Mouse (Mus musculus): ENCODE measurements around the gene Med14.

The Med14 gene

DNA sequence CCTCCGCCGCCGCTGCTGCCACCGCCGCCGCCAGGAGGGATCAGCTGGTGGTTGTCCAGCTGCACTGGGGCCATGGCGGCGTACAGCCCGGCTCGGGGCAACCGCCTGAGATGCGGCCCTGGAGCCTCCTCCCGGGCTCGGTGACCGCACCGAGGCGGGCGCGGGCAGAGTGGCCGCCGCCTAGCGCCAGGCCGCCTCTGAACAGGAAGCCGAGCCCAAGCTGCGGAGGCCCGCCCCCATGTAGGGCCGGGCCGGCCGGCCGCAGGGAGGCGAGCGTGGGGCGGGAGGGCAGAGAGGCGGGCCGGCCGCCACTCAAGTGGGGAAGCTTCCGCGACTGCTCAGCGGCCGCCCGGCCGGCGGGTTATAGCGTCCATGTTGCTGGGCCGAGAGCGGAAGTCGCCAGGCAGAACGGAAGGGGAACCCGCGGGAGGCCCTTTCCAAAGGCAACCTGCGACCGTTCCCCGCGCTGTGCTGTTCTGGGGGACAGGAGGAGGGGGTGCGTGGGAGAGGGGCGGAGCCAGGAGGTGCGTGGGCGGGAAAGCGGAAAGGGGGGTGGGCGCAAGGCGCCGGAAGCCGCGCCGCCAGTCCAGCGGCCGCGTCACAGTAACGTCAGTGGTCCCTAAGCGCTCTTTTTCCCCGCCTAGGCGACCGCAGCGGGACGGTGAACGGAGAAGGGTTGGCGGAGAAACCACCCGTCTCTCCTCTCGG, at the start of gene Med14:
Gene Med14 (minus strand): TSS at position 448 of the 708 bp plus-strand sequence.
- DNase-seq: peak; percentile 84 to 91

DNA sequence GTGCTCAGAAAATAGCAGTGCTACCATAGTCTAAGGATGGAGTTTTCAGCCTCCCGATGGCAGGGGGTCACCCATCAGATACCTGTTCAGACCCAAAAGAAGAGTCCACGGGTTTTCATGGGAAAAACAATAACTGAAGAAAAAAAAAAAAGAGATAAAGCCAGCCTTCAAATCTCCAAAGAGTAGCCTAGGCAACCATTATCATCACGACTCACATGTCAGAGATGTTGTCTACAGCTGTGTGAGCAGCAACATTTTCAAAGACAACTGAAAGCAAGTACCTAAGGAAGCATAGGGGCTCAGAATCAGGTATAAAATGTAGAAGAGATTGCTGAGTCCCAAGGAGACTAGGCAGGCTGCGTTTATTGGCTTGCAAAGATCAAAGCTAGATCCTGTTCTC, 38.7 kb upstream of the Med14 start:
- no peak for DNase-seq

DNA sequence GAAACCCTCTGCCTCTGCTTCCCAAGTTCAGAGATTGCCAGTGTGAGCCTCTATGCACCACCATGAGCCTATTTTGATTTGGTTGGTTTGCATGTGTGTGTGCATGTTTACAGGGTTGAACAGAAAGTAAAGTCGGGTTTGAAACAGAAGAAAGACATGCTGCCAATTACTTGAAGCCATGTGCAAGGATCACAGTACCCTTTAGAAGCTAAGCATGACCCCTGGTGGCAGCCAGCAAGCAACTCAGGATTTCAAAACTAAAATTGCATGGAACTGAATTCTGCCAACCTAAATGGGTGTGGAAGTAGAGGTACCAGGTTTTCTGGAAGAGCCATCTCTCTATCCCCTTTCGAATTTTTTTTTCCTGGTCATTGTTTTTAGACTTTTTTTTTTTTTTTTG, 33.0 kb upstream of the Med14 start:
- DNase-seq: peak; percentile 16 to 38

DNA sequence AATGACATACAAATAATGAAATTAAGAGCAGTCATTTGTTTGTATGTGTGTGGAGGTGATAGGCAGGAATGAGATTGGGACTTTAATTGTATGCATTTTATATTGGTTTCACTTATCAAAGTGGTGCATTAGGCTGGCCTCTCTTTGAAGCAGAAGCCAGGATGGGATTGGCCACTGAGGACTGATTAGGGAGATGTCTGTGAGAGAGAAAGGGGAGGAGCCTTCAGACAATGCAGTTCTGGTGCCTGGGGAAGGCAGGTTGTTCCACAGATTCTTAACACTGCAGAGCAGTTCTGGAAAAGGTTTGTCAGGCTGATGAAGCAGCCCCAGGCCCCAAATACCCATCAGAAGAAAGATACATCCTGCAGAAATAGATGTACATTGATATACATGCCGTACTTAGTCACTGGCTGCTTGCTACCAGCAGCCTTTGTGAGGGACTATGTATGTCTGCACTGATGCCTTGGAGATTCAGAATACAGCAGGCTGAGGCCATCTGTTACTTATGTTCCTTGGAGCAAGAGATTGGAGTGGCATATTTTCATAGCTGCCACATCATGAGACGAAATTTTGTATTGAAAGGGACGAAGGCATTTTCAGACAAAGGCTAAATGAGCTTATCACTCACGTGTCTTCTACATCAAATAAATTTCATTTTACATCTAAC, 29.9 kb upstream of the Med14 start:
- DNase-seq: no peak

DNA sequence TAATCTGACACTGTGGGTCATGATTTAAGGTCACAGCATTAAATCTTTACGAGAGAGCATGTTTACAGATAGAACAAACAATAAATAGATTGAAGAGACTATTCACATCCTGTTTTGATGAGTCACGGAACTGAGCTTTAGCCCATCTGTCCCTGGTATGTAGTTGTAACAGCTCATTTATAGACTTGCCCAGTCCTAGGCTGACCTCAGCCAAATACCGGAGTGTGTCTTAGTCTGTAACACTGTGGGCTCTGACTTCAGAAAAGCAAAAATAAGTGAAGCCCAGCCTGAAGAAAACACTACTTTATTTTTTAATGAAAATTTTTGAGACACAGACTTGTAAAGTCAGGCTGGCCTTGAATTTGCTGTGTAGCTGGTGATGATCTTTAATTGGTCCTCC, 11.4 kb upstream of the Med14 start:
- DNase-seq: no peak

DNA sequence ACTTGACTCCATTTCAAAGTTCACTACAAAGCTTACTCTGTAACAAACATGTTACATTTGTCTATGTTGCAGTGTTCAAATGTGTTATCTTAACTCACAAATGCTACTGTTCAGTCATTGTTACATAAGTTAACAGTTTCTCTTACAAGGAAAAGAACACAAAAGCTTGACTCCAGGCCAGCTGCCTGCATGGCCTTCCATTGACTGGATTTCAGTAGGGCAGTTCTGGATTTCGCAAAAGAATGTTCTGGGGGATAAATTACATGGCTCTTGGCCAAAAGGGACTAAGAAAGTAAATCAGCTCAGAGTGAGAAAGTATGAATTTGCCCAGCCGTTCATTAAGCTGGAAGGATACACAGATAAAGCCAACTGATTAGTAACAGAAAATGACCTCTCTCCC, 9.7 kb upstream of the Med14 start:
- DNase-seq: no peak

DNA sequence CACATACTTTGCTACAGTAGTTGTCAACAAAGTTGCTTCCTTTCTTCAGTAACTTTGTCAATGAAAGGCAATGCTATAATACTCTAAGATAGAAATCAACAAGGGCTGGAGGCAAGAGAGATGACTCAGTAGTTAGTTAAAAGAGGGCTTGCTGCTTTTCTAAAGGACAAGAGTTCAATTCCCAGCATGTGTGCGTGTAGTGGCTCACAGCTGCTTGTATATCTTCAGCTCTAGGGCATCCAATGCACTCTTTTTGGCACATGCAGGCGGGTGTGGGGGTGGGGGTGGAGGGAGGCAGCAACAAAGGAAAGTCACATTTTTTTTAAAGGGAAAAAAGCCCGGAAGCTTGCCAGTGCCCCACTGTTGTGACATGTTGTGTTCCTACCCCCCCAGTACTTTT, 6.7 kb upstream of the Med14 start:
- no peak for DNase-seq

DNA sequence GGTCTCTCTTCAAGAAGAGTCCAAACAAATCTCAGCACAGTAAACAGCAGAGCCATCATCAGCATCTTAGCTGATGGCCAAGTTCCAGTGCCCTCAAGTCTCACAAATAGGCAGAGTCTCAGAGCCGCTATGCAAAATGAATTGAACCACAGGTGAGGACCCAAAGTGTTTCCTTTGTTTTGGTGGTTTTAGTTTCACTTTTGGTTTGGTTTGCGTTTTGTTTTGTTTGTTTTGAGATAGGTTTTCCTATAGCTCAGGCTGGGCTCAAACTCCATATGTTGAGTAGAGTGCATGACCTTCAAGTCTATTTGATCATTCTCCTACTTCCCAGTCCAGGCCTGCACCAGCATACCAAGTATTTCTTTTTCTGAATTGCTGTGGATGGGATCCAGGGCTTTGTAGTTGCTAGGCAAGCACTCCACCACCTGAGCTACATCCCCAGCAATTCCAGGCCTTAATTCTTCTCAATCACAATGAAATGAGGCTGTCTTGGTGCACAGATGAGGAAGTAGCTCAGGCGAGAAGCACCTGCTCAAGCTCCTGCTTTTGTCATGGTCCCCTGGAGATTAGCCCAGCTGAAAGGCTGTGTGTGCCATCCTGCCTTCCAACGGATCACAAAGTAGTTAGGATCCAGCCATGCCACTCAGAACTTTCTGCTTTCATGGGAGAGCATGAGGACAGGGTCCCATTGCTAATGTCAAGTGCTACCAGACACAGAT, 5.1 kb upstream of the Med14 start:
- no peak for DNase-seq

DNA sequence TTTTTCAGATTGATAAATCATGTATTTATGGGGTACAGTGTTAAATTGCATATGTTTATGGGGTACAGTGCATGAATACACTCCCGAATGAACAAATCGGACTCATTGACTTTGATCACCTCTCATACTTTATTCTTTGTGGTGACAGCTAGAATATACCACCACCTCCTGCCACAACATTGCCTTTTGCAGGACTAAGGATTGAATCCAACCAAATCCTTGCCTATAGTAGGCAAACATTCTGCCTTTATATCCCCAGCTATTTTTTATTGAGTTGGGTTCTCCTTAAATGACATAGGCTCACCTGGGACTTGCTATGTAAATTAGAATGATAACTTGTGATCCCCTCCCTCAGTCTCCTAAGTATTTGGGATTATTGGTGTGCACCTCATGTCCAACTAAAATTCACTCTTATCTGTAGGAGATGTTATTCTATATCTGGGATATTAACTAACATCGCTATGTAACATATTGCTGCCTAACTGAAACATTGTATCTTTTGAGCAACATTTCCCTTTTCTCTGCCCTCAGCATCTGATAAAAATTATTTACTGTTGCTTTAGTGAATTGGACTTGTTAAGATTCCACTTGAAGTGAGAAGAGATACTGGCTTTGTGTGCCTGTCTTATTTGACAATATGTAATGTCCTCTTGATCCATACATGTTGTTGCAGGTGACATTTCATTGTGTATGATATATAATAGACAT, 1.4 kb upstream of the Med14 start:
- no peak for DNase-seq

DNA sequence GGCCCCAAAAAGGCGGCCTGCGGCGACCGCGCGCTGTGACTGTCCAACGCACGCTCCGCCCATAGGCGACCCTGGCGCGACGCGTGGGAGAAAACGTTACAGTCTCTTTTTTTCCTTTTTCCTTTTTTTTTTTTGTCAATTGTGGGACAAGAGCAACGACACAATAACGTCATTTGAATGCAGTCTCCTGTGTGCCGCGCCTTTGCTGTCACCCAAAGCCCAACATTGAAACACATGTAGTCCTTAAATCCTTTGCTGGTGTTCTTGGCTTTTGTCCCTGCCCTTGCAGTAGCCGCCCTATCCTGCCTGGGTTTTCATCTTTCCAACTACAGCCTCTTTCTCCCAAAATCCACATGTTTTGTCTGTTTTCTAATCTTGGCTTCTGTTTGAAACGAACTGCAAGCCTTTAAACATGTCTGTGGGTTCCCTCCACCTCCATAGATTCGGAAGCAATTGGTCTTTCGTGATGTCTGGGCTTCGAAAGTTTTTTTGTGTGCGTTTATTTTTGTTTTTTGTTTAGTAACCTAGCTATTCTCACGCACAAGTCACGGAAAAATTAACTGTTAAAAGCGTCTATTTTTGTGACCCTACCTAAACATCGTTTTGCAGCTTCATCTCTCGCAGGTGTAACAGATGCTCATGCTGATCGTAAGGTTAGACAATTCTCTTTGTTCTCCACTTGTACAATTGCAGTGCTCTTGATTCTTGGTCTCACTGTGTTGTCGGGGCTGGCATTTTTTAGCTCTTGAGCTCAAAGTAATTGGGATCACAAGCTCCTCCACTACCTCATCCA, 657 bp upstream of the Med14 start:
- DNase-seq: no peak

DNA sequence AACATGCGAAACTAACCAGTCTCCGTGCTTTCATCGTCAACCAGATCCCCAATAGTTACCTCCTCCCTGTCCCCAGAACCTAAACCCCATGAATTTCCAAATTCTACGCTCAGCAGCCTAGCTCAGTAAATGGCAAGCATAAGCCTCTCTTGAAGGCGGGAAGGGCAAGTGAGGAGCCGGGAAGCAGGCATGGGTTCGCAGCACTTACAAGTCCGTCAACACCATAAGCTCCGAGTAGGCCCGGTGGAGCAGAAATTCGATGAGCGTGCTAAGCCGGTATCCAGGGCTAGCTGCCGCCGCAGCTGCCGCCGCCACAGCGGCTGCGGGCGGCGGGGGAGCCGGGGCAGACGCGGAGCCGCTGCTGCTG, 631 bp downstream of the Med14 start:
- no peak for DNase-seq

DNA sequence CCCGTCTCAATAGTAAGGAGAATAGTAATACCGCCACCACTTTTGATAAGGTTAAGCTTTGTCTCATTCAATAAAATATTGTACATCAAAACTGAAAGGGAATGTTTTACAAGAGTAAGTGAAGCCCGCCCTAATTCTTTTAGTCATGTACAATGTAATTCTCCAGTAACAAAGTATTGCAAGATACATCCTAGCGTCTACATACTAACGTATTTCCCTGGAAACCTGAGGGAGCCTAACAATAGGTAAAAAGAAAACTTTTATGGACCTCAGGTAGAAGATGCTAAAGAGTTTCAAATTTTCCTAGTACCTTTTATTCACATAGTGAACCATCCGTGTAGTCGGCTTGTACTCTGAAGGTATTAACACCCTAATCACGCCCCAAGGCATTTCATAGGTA, 1.4 kb downstream of the Med14 start:
- no peak for DNase-seq

DNA sequence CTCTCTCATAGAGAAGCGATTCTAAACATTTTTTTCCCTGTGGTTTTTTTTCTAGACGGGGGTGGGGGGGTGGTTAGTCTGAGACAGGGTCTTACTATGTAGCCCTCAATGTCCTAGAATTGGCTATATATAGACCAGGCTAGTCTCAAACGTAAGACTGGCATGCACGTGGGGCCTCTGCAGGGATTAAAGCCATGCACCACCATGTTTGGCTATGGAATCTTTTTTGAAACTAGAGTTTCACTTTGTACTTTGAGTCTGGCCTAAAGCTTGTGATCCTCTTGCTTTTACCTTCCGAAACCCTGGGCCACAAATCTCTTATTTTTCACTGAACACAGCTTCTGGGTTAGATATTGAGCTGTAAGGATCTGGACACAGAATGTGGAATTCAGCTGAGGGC, 2.2 kb downstream of the Med14 start:
- no peak for DNase-seq

DNA sequence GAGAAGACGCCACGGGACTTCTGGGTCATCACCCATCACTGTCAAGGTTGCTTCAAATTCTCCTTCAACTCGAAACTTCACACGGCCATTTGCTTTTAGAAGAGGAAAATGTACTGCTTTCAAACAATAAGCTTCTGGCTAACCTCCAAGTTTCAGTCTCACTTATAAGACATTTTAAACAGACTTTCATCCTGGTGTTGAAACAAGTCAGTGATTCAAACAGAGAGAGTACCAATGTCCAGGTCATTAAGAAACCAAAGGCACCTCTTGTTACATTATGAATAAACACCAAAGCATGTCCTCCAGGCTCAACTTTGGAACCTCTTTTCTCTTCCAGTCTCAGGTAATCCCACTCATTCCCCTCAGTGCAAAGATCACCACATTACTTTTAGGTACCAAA, 14.0 kb downstream of the Med14 start:
- no peak for DNase-seq

DNA sequence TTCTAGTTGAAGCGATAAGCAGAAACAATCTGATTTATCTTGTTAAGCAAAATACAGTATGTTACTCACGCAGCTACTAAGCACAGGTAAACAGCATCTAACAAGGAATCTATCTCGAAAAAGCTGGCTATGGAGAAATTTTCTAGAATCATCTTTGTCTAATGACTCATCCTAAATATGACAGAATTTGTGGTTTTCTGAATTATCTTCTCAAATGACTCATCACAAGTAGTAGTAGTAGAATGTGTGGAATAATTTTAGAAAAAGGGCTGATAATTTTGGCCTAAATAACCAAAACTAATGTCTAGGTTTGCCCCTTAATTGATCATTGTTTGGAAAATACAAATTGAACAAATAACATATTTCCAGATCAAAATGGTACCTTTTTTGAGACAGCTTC, 15.1 kb downstream of the Med14 start:
- no peak for DNase-seq

DNA sequence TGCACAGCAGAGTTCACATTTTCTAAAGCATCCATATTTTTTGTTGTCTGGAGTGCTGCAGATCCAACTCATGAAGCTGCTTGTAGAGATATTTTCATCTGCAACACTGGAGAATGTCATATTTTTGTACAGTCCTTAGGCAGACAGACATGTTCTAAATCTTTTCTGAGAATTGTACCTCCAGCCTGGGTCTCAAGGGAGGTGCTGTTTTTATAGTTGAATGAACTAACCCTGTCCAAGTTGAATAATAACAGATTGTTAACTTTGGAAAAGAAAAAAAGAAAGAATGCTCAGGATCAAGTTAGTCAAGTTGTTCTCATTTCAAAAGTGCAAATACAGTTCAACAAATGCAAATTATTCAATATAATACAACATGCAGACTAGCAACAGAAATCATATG, 21.5 kb downstream of the Med14 start:
- DNase-seq: no peak

DNA sequence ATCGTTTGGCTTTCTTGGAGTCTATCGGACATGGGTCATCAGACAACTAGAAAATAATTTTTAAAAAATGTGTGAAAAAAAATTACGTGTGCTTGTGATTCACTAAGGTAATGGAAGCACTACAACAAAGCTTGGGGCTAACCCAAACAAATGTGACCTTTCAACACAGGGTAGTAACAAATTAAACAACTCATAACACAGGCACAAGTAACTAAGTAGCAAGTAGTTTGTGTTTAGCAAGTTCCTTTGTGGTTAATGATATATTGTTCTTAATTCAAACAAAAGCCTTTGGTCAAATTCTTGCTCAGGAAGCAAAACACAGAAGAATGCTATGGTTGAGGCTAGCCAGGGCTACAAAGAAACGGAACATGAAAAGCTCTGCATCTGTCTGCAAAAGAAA, 45.8 kb downstream of the Med14 start:
- no peak for DNase-seq

DNA sequence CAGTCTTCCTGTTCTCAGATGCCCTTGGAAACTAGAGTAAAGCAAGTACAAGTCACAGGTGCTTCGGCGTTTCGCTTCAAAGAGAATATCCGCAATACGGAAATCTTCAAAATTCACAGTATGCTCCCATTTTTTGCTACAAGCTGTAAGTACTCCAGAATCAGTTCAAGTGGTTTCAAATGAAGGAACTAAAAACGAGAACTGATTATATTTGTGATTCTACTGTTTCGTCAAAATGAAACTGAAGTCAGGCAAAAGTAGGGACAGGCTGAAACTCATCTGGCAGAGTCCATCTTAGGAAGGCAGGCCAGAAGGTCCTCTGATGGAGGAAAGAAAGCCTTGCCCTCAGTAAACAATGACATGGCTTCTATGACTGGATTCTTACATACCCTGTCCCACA, 48.1 kb downstream of the Med14 start:
- no peak for DNase-seq

DNA sequence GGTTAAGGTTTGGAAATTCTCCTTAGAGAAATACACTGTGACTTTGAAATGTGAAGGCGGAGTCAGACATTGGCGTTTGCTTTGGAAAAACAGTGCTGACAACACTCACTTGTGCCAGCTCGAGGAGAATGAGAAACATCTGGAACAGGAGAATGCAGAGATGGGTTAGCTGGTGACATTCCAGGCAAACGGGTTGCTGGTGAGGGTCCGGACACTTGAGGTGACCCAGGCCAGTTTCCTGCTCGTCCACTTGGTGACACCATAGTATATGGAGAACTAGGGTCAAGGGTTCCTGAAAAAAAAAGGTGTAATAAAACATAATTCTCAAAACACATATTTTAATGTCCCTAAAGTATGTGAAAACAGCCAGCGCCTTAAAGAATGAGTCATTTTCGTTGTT, 75.0 kb downstream of the Med14 start:
- DNase-seq: no peak

DNA sequence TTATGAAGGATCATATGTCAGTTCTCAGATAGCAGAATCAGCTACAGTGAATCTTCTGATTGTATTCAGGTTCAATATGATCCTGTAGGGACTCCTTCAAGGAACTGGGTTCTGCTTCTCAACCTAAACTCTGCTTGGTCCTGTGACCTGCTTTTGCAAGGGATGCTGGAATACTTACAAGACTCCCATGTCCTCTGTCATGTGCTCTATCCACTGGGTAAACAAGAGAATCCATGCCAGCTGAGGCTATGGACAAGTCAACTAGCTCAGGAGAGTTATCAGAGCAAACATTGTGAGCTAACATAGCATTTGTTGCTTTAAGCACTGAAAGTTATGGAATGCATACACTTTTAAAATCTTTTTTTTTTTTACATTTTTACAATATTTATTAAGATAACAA, 75.8 kb downstream of the Med14 start:
- no peak for DNase-seq

DNA sequence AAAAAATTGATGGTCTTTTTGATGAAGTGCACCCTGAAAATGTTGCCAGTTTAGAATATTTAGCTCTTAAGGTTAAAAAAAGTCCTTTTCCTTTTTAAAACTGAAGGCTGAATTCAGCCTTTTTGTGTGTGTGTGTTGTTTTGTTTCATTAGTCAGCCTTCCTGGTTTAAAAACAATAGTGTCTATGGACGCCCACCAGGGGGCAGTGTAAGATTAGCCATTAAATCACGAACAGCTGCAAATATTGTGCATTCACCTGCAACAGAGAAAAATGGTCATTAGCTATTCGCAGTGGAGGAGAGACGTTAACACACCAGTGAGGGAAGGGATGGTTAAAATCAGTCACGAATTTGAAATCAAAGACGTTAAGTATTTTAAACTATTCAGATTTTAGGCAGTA, 84.5 kb downstream of the Med14 start:
- peak; percentile 73 to 76 for DNase-seq

DNA sequence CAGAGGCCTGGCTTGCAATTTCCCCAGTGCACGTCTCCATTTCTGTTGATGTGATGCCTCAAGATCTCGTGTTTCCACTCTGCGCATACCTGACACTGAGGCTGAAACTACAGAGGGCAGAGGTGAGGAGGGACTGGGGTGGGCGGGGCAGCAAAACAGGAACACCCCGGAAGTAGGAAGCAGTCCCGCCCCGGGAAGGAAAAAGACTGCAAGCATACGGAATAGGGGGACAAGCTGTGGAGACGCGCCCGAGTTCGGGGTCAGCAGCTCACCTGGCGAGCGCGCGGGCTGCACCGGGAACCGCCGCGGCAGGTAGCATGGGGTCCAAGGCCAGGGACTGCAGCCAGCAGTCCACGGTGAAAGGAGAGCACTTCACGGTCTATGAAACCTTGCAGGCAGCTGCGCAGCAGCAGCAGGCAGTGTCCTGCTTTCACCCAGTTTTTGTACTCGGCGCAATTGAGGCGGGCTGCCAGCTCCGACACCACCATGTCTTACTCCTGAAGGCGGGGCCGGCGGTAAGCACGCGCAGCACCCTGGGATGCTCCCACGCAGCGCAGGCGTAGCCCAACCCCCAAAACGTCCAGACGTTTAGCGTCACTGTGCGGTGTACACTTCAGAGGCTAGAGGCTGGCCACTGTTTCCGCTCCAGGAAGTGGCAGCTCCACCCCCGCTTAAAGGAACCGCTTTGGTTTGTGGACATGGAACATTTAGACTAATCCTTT, 88.7 kb downstream of the Med14 start, which contains the start of gene 1810030O07Rik:
Gene 1810030O07Rik (minus strand): TSS at position 615 of the 722 bp plus-strand sequence.
- DNase-seq: peak; percentile 90 to 94
